Mouse (Mus musculus): Measurements from ENCODE around the gene Arhgap15. TPM values are rescaled to one million over a fixed set of nuclear protein-coding genes. Genes with fewer than 3 reads are reported as not detected.
A peak's percentile ranks its signal among the peaks of the same experiment; 100 is the strongest.

Gene Arhgap15
- polyA plus RNA-seq, 1 experiment from 2014 or later, result 2.8 TPM

DNA sequence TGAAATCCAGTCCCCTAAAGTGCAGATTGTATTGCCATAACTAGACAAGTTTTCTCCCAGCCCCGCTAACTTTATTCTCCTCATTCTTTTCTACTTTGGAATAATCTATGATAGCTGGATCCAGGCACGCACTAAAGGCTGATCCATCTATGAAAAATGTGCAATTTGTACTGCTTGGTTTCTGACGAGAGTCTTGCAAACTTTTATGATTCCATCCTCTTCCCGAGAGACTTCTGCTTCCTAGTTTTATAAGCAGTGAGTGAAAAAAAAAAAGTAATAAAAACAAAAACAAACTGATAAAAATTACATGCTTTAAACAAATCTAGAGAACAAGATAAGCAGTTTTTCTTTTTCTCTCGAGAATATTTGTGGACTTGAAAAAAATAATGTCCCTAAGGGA is 398.9 kb downstream of the Arhgap15 start:
- Histone ChIP-seq H3K27ac (replicated peaks; ENCODE audit: low read depth, low read length) (peak overlapping the region; percentile 15; the same call in 1 of the 2 replicates), H3K9me3 (ENCODE audit: control insufficient read depth, low read length) (no peaks in the 10 kb centered on the region), H3K4me3 (ENCODE audit: low read depth, low read length) (no peak overlapping the region), H3K36me3 (ENCODE audit: control insufficient read depth, insufficient read depth, low read length) (no peaks in the 10 kb centered on the region), H3K4me2 (ENCODE audit: low read depth, low read length) (no peak overlapping the region), H3K9ac (ENCODE audit: low read depth, low read length) (no peak overlapping the region), H3K27me3 (replicated peaks; ENCODE audit: control insufficient read depth, insufficient read depth, low read length) (no peaks in the 10 kb centered on the region), H3K4me1 (ENCODE audit: control insufficient read depth, insufficient read depth, low read length) (no peaks in the 10 kb centered on the region)
- ATAC-seq (ENCODE audit: low read depth) (no peak), DNase-seq (ENCODE audit: low spot score) (no peak)
- WGBS, result 59% methylated on average over 5 of the region's 5 CpGs

DNA sequence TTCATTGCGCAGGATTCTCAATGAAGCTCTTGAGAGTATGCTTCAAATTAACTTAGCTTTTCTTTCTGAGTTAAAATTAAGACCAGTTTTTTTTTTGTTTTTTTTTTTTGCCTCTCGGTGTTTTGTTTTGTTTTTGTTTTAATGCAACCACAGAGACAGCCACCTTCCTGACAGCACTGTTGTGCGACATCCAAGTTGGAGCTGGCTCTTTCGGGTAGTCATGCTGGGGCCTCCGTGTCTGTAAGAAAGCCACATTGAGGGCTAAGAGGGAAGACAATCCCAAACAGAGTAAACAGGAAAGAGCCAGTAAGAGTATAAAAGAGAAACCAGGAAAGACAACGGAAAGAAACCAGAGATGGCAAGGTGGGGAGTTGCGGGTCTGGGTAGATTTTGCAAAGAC is 399.3 kb downstream of the Arhgap15 start:
- DNase-seq (ENCODE audit: low spot score), result no peak

DNA sequence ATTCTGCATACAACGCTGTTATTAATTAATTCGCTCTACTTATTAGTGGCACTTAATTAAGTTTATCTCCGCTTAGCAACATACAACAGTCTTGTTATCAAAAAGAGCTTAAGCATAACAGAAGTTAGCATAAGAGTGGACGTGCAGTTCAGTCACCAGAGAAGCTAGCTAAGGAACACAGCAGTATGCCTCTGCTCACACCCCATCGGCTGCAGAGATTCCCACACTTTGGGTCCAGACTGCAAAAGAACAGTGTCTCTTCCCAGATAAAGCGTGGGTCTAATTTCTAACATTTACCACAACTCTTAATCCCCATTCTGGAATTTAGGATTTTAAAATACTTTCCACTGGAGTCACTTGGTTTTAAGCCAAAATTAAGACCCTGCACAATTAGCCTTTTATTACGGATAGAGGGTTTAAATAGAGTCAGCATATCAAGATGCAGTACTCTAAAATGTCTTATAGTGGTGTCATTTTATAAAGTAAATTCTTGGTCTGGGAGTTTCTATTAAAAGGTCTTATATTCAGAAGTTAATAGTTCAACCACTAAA is 400.0 kb downstream of the Arhgap15 start:
- no peaks in the 10 kb centered on the region for H3K9me3 ChIP-seq (ENCODE audit: control insufficient read depth, low read length)
- H3K27me3 ChIP-seq (replicated peaks; ENCODE audit: control insufficient read depth, insufficient read depth, low read length), result no peaks in the 10 kb centered on the region
- no peaks in the 10 kb centered on the region for H3K36me3 ChIP-seq (ENCODE audit: control insufficient read depth, insufficient read depth, low read length)
- no peak overlapping the region for H3K9ac ChIP-seq (ENCODE audit: low read depth, low read length)
- DNase-seq (ENCODE audit: low spot score) (peak; percentile 57), ATAC-seq (ENCODE audit: low read depth) (0 out of 2 replicates have a peak, but pooled peaks have one; percentile 50)
- no peaks in the 10 kb centered on the region for H3K4me1 ChIP-seq (ENCODE audit: control insufficient read depth, insufficient read depth, low read length)
- peak overlapping the region; percentile 39 for H3K27ac ChIP-seq (replicated peaks; ENCODE audit: low read depth, low read length)
- H3K4me2 ChIP-seq (ENCODE audit: low read depth, low read length), result no peak overlapping the region
- 57% methylated on average over 7 of the region's 7 CpGs for WGBS
- H3K4me3 ChIP-seq (ENCODE audit: low read depth, low read length), result no peak overlapping the region

More for the DNA sequence above, 399.3 kb downstream of the Arhgap15 start:
- H3K27me3 ChIP-seq (replicated peaks; ENCODE audit: control insufficient read depth, insufficient read depth, low read length), result no peaks in the 10 kb centered on the region
- H3K27ac ChIP-seq (replicated peaks; ENCODE audit: low read depth, low read length), result peak overlapping the region; percentile 39
- H3K9me3 ChIP-seq (ENCODE audit: control insufficient read depth, low read length), result no peaks in the 10 kb centered on the region
- 40% methylated on average over 7 of the region's 7 CpGs for WGBS
- no peak overlapping the region for H3K4me3 ChIP-seq (ENCODE audit: low read depth, low read length)
- no peak for ATAC-seq (ENCODE audit: low read depth)
- H3K4me2 ChIP-seq (ENCODE audit: low read depth, low read length), result peak overlapping the region; percentile 11; the same call in 1 of the 2 replicates
- no peaks in the 10 kb centered on the region for H3K36me3 ChIP-seq (ENCODE audit: control insufficient read depth, insufficient read depth, low read length)
- H3K9ac ChIP-seq (ENCODE audit: low read depth, low read length), result no peak overlapping the region
- H3K4me1 ChIP-seq (ENCODE audit: control insufficient read depth, insufficient read depth, low read length), result no peaks in the 10 kb centered on the region

DNA sequence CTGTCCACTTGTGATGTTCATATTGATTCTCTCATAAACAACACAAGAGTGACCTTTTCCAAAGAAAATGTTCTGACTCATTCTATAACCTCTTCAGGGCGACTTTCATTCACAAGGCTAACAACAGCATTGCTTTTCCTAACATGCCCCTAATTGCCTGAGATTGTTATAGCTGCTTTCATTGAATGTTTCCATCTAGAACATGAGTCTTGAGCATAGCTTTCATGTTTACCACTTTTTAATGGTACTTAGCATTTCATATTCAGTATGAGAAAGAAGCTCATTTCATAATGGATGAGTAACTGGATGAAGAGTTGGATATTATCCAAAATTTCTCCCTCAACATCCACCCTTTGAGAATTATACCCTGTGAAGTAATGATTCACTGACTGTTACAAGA is 403.7 kb downstream of the Arhgap15 start:
- Histone ChIP-seq H3K4me2 (ENCODE audit: low read depth, low read length) (no peak overlapping the region), H3K4me3 (ENCODE audit: low read depth, low read length) (no peak overlapping the region), H3K9ac (ENCODE audit: low read depth, low read length) (no peak overlapping the region), H3K36me3 (ENCODE audit: control insufficient read depth, insufficient read depth, low read length) (no peaks in the 10 kb centered on the region), H3K4me1 (ENCODE audit: control insufficient read depth, insufficient read depth, low read length) (no peaks in the 10 kb centered on the region), H3K27ac (replicated peaks; ENCODE audit: low read depth, low read length) (no peak overlapping the region), H3K27me3 (replicated peaks; ENCODE audit: control insufficient read depth, insufficient read depth, low read length) (no peaks in the 10 kb centered on the region), H3K9me3 (ENCODE audit: control insufficient read depth, low read length) (no peaks in the 10 kb centered on the region)
- DNase-seq (ENCODE audit: low spot score), result no peak
- ATAC-seq (ENCODE audit: low read depth), result no peak
- WGBS, result 85% methylated on average over 1 of the region's 1 CpGs

DNA sequence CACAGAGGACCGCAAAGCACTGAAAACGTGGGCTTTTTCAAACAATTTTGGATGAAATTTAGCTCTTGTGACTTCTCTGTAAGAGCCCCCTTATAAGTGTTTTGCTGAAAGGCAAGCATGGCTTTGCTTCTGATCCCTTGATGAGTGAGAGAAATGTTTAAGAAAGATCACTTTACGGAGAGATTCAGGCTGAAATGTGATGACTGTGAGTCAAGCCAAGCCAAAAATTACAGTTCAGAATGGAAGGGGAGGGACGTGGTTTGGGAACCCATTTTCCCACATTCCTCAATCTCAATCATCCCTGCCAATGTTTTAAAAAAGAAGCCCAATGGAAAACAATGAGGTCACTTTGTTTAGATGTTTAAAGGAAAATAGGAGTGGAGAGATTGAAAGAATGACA is 411.7 kb downstream of the Arhgap15 start:
- 14% methylated on average over 4 of the region's 4 CpGs for WGBS
- Histone ChIP-seq H3K27ac (replicated peaks; ENCODE audit: low read depth, low read length) (peak overlapping the region; percentile 75), H3K4me2 (ENCODE audit: low read depth, low read length) (0 out of 2 replicates have a peak overlapping the region, but pooled peaks have one; percentile 3), H3K36me3 (ENCODE audit: control insufficient read depth, insufficient read depth, low read length) (no peaks in the 10 kb centered on the region), H3K4me3 (ENCODE audit: low read depth, low read length) (no peak overlapping the region), H3K4me1 (ENCODE audit: control insufficient read depth, insufficient read depth, low read length) (peaks cover 6% of the 10 kb centered on the region; the same call in 1 of the 2 replicates), H3K9ac (ENCODE audit: low read depth, low read length) (no peak overlapping the region), H3K27me3 (replicated peaks; ENCODE audit: control insufficient read depth, insufficient read depth, low read length) (no peaks in the 10 kb centered on the region), H3K9me3 (ENCODE audit: control insufficient read depth, low read length) (no peaks in the 10 kb centered on the region)
- ATAC-seq (ENCODE audit: low read depth) (0 out of 2 replicates have a peak, but pooled peaks have one; percentile 71), DNase-seq (ENCODE audit: low spot score) (peak; percentile 92)

DNA sequence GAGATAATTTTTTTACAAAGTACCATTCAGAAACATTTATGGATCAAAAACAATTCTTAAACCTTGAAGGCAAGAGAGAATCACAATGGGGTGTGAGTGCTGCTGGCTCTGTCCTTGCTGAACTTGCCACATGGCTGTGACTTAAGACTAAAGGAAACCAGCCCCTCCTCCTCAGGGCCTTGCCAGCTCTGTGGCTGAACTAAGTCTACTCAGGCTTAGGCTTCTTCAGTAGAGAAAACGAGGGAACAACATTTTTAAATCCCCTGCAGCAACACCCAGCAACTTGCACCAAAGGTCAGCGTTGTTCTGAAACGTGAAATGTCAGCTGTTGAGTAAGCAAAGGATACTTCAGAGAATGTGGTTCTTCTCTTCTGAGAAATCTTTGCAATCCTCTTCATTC is 417.2 kb downstream of the Arhgap15 start:
- Histone ChIP-seq H3K4me3 (ENCODE audit: low read depth, low read length) (no peak overlapping the region), H3K27me3 (replicated peaks; ENCODE audit: control insufficient read depth, insufficient read depth, low read length) (no peaks in the 10 kb centered on the region), H3K4me2 (ENCODE audit: low read depth, low read length) (no peak overlapping the region), H3K9me3 (ENCODE audit: control insufficient read depth, low read length) (no peaks in the 10 kb centered on the region), H3K27ac (replicated peaks; ENCODE audit: low read depth, low read length) (0 out of 2 replicates have a peak overlapping the region, but pooled peaks have one; percentile 15), H3K4me1 (ENCODE audit: control insufficient read depth, insufficient read depth, low read length) (no peaks in the 10 kb centered on the region), H3K9ac (ENCODE audit: low read depth, low read length) (no peak overlapping the region), H3K36me3 (ENCODE audit: control insufficient read depth, insufficient read depth, low read length) (no peaks in the 10 kb centered on the region)
- 40% methylated on average over 3 of the region's 3 CpGs for WGBS
- DNase-seq (ENCODE audit: low spot score) (no peak), ATAC-seq (ENCODE audit: low read depth) (no peak)

DNA sequence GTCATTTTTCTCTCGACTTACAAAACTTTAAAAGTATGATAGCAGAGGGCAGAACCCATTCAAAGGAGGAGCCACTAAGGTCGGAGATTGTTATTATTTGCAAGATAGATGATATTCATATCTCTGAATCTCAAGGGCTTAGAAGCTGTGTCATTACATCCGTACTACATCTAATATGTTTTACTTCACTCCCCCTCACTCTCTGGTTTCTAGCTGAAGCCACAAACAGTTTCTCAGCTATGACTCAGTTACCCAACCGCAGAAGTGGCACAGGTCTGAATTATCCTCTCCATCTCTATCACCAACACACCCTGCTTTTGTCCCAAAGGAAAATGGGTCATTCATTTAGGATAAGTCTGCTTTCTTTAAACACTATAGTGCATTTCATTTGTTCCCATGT is 418.1 kb downstream of the Arhgap15 start:
- no peaks in the 10 kb centered on the region for H3K36me3 ChIP-seq (ENCODE audit: control insufficient read depth, insufficient read depth, low read length)
- WGBS, result 81% methylated on average over 4 of the region's 4 CpGs
- H3K9ac ChIP-seq (ENCODE audit: low read depth, low read length), result no peak overlapping the region
- H3K27me3 ChIP-seq (replicated peaks; ENCODE audit: control insufficient read depth, insufficient read depth, low read length), result no peaks in the 10 kb centered on the region
- H3K9me3 ChIP-seq (ENCODE audit: control insufficient read depth, low read length), result no peaks in the 10 kb centered on the region
- DNase-seq (ENCODE audit: low spot score) (no peak), ATAC-seq (ENCODE audit: low read depth) (no peak)
- no peaks in the 10 kb centered on the region for H3K4me1 ChIP-seq (ENCODE audit: control insufficient read depth, insufficient read depth, low read length)
- H3K27ac ChIP-seq (replicated peaks; ENCODE audit: low read depth, low read length), result no peak overlapping the region
- no peak overlapping the region for H3K4me2 ChIP-seq (ENCODE audit: low read depth, low read length)
- no peak overlapping the region for H3K4me3 ChIP-seq (ENCODE audit: low read depth, low read length)

DNA sequence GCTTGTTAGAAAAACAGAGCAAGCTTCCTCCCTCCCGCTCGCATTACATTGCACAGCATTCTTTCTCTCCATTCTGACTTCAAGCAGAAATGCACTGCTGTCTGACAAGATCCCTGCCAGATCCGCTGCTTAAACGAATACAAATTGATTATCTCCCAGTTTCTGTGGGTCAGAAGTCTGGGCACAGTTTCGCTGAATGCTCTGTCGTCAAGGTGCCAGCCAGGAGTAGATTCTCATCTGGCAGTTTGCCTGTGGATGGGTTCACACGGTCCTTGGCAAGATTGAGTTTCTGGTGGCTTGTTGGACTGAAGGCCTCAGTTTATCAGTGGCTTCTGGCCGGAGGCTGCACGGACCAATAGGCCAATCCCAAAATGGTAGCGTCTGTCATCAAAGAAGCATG is 435.9 kb downstream of the Arhgap15 start:
- H3K27me3 ChIP-seq (replicated peaks; ENCODE audit: control insufficient read depth, insufficient read depth, low read length), result no peaks in the 10 kb centered on the region
- 78% methylated on average over 10 of the region's 10 CpGs for WGBS
- H3K9ac ChIP-seq (ENCODE audit: low read depth, low read length), result no peak overlapping the region
- H3K27ac ChIP-seq (replicated peaks; ENCODE audit: low read depth, low read length), result no peak overlapping the region
- no peak overlapping the region for H3K4me3 ChIP-seq (ENCODE audit: low read depth, low read length)
- no peaks in the 10 kb centered on the region for H3K36me3 ChIP-seq (ENCODE audit: control insufficient read depth, insufficient read depth, low read length)
- DNase-seq (ENCODE audit: low spot score) (no peak), ATAC-seq (ENCODE audit: low read depth) (no peak)
- no peaks in the 10 kb centered on the region for H3K9me3 ChIP-seq (ENCODE audit: control insufficient read depth, low read length)
- no peaks in the 10 kb centered on the region for H3K4me1 ChIP-seq (ENCODE audit: control insufficient read depth, insufficient read depth, low read length)
- H3K4me2 ChIP-seq (ENCODE audit: low read depth, low read length), result no peak overlapping the region

DNA sequence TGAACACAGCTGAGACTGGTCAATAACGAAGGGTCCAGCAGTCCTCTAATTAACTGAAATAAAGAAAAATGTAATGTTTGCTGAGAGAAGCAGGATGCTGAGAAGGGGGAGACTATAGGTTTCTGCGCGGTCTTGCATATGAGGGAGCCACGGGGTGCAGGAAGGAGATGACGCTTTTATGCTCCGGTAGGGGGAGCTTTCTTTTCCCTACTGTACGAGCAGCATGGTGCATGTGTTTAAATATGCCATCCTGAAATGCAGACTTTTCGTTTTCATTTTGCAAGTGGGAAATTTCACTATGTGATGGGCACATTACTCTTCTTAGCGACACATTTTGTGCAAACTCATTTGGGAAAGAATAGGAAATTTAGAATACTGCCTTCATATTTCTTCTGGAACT is 442.1 kb downstream of the Arhgap15 start:
- Histone ChIP-seq H3K27me3 (replicated peaks; ENCODE audit: control insufficient read depth, insufficient read depth, low read length) (no peaks in the 10 kb centered on the region), H3K9me3 (ENCODE audit: control insufficient read depth, low read length) (no peaks in the 10 kb centered on the region), H3K4me3 (ENCODE audit: low read depth, low read length) (no peak overlapping the region), H3K27ac (replicated peaks; ENCODE audit: low read depth, low read length) (no peak overlapping the region), H3K36me3 (ENCODE audit: control insufficient read depth, insufficient read depth, low read length) (no peaks in the 10 kb centered on the region), H3K9ac (ENCODE audit: low read depth, low read length) (no peak overlapping the region), H3K4me1 (ENCODE audit: control insufficient read depth, insufficient read depth, low read length) (no peaks in the 10 kb centered on the region), H3K4me2 (ENCODE audit: low read depth, low read length) (no peak overlapping the region)
- WGBS, result 81% methylated on average over 9 of the region's 9 CpGs
- ATAC-seq (ENCODE audit: low read depth), result no peak
- DNase-seq (ENCODE audit: low spot score), result no peak

Data from embryonic facial prominence, embryonic 14.5 days (tissue).